Mouse (Mus musculus) MEL (cell line): ENCODE measurements around the gene Klf4. TPM values are rescaled to one million over a fixed set of nuclear protein-coding genes. Genes with fewer than 3 reads are reported as not detected.

ENCODE experiments used
- DNase-seq: peaks from one replicate; pipeline ENCODE4 v3.0.0; 2011; ENCODE audit warnings: low read depth, low spot score
- H3K27ac ChIP-seq: 2 replicates; pipeline ENCODE4 v1.5.1; 2012; ENCODE audit warnings: low read depth, mild to moderate bottlenecking, control low read depth, low read length, moderate library complexity; ENCODE audit not compliant: control insufficient read depth
- H3K27me3 ChIP-seq, 2 experiments: fragments of 150-350 bp in 1 of 2; sonication (generic) in 1 of 2; 2 replicates each; pipeline ENCODE4 v1.6.1; 2012; ENCODE audit warnings: low read length in 2 of 2, mild to moderate bottlenecking in 2 of 2, improper control_type of control experiment in 1 of 2, moderate library complexity in 1 of 2; ENCODE audit not compliant: insufficient read depth in 2 of 2, control insufficient read depth in 1 of 2
- H3K36me3 ChIP-seq, 2 experiments: 2 replicates each; pipeline ENCODE4 v1.6.1; 2012 to 2014; ENCODE audit warnings: low read length in 2 of 2, improper control_type of control experiment in 1 of 2, inconsistent platforms in 1 of 2, mild to moderate bottlenecking in 1 of 2; ENCODE audit not compliant: insufficient read depth in 2 of 2, control insufficient read depth in 1 of 2
- H3K4me1 ChIP-seq, 2 experiments: fragments of 150-350 bp in 1 of 2; sonication (generic) in 1 of 2; 2 replicates each; pipeline ENCODE4 v1.6.1; 2012; ENCODE audit warnings: low read length in 2 of 2, improper control_type of control experiment in 1 of 2, mild to moderate bottlenecking in 1 of 2; ENCODE audit not compliant: insufficient read depth in 2 of 2, control insufficient read depth in 1 of 2
- H3K4me3 ChIP-seq, 2 experiments: fragments of 150-350 bp in 1 of 2; sonication (generic) in 1 of 2; 2 replicates each; pipeline ENCODE4 v1.5.1; 2012; ENCODE audit warnings: low read depth in 2 of 2, low read length in 2 of 2, mild to moderate bottlenecking in 2 of 2, moderate library complexity in 2 of 2, control low read depth in 1 of 2, improper control_type of control experiment in 1 of 2; ENCODE audit not compliant: control insufficient read depth in 1 of 2, insufficient read depth in 1 of 2
- H3K79me2 ChIP-seq: 2 replicates; pipeline ENCODE4 v1.6.1; 2012; ENCODE audit warnings: mild to moderate bottlenecking, low read length, moderate library complexity; ENCODE audit not compliant: control insufficient read depth, poor library complexity, insufficient read depth
- H3K9ac ChIP-seq: 2 replicates; pipeline ENCODE4 v1.6.1; 2012; ENCODE audit warnings: low read depth, mild to moderate bottlenecking, control low read depth, low read length, moderate library complexity; ENCODE audit not compliant: control insufficient read depth, poor library complexity, severe bottlenecking
- H3K9me3 ChIP-seq: fragments of 150-350 bp; sonication (generic); replicated peaks from 2 replicates; pipeline ENCODE4 v1.6.1; 2012; ENCODE audit warnings: mild to moderate bottlenecking, low read length, improper control_type of control experiment, moderate library complexity; ENCODE audit not compliant: insufficient read depth
- BHLHE40 ChIP-seq: IDR thresholded peaks from 2 replicates; pipeline ENCODE4 v1.6.1; 2012; ENCODE audit warnings: low read depth, mild to moderate bottlenecking, inconsistent platforms, low read length, improper control_type of control experiment, borderline replicate concordance
- E2F4 ChIP-seq: IDR thresholded peaks from 2 replicates; pipeline ENCODE4 v1.6.1; 2011; ENCODE audit warnings: low read depth, low read length, improper control_type of control experiment, borderline replicate concordance
- EP300 ChIP-seq, 2 experiments: IDR thresholded peaks; 2 replicates each; pipeline ENCODE4 v1.6.1; 2011; ENCODE audit warnings: improper control_type of control experiment in 2 of 2, low read length in 2 of 2, low read depth in 1 of 2, mild to moderate bottlenecking in 1 of 2
- ETS1 ChIP-seq: IDR thresholded peaks from 2 replicates; pipeline ENCODE4 v1.6.1; 2012; ENCODE audit warnings: low read depth, mild to moderate bottlenecking, inconsistent platforms, low read length, improper control_type of control experiment, moderate library complexity
- KAT2A ChIP-seq: conservative IDR thresholded peaks from 2 replicates; pipeline ENCODE4 v1.6.1; 2012; ENCODE audit warnings: low read depth, low read length, improper control_type of control experiment, inconsistent platforms
- MAFK ChIP-seq: IDR thresholded peaks from 2 replicates; pipeline ENCODE4 v1.6.1; 2011; ENCODE audit warnings: low read depth, mild to moderate bottlenecking, low read length, improper control_type of control experiment, borderline replicate concordance
- MAX ChIP-seq: IDR thresholded peaks from 2 replicates; pipeline ENCODE4 v1.6.1; 2011; ENCODE audit warnings: low read length, improper control_type of control experiment
- MAZ ChIP-seq: IDR thresholded peaks from 2 replicates; pipeline ENCODE4 v1.6.1; 2012; ENCODE audit warnings: low read depth, mild to moderate bottlenecking, inconsistent platforms, low read length, improper control_type of control experiment
- MYC ChIP-seq: IDR thresholded peaks from 2 replicates; pipeline ENCODE4 v1.6.1; 2011; ENCODE audit warnings: low read depth, mild to moderate bottlenecking, low read length, improper control_type of control experiment, moderate library complexity
- NRF1 ChIP-seq: IDR thresholded peaks from 2 replicates; pipeline ENCODE4 v1.6.1; 2014; ENCODE audit warnings: low read depth, mild to moderate bottlenecking, inconsistent platforms, low read length, improper control_type of control experiment, moderate library complexity; ENCODE audit not compliant: poor library complexity, insufficient read depth, severe bottlenecking
- POLR2AphosphoS5 ChIP-seq: IDR thresholded peaks from 2 replicates; pipeline ENCODE4 v1.6.1; 2012; ENCODE audit warnings: low read depth, borderline replicate concordance, mild to moderate bottlenecking, inconsistent platforms, low read length, moderate library complexity, mixed read lengths
- TAL1 ChIP-seq: IDR thresholded peaks from 2 replicates; pipeline ENCODE4 v1.6.1; 2012; ENCODE audit warnings: mild to moderate bottlenecking, inconsistent platforms, low read length, moderate library complexity, mixed read lengths
- TBP ChIP-seq: IDR thresholded peaks from 2 replicates; pipeline ENCODE4 v1.8.0; 2011; ENCODE audit warnings: low read depth, low read length, improper control_type of control experiment
- TCF12 ChIP-seq: IDR thresholded peaks from 2 replicates; pipeline ENCODE4 v1.6.1; 2014; ENCODE audit warnings: low read depth, mild to moderate bottlenecking, inconsistent platforms, low read length, improper control_type of control experiment, moderate library complexity
- UBTF ChIP-seq: IDR thresholded peaks from 2 replicates; pipeline ENCODE4 v1.6.1; 2012; ENCODE audit warnings: low read depth, mild to moderate bottlenecking, inconsistent platforms, low read length, improper control_type of control experiment, moderate library complexity, borderline replicate concordance; ENCODE audit not compliant: insufficient read depth
- USF2 ChIP-seq, 2 experiments: IDR thresholded peaks; 2 replicates each; pipeline ENCODE4 v1.6.1; 2011 to 2012; ENCODE audit warnings: improper control_type of control experiment in 2 of 2, low read length in 2 of 2, borderline replicate concordance in 1 of 2, inconsistent platforms in 1 of 2, low read depth in 1 of 2, mild to moderate bottlenecking in 1 of 2; ENCODE audit not compliant: insufficient read depth in 1 of 2
- ZKSCAN1 ChIP-seq: IDR thresholded peaks from 2 replicates; pipeline ENCODE4 v1.6.1; 2012; ENCODE audit warnings: low read depth, mild to moderate bottlenecking, inconsistent platforms, low read length, improper control_type of control experiment, moderate library complexity
- polyA plus RNA-seq, 2 experiments: library from polyadenylated mRNA; stranded (reverse) in 1 of 2; unstranded in 1 of 2; fragments of >175 nt in 1 of 2; fragments of >200 nt in 1 of 2; gene quantifications; 2 replicates each; pipeline versions ENCODE4 v1.2.1 to v1.2.4; 2012; ENCODE audit warnings: low replicate concordance in 2 of 2, low read depth in 1 of 2; ENCODE audit not compliant: insufficient read length in 2 of 2, insufficient read depth in 1 of 2, missing spikeins in 1 of 2
- total RNA-seq: library from RNA; depleted of rRNA; stranded (reverse); fragments of 300-350 nt; gene quantifications from 2 replicates; pipeline ENCODE4 v1.2.3, GENCODE M21; 2012

The Klf4 gene
- total and polyA plus RNA-seq, 3 experiments = not detected

DNA sequence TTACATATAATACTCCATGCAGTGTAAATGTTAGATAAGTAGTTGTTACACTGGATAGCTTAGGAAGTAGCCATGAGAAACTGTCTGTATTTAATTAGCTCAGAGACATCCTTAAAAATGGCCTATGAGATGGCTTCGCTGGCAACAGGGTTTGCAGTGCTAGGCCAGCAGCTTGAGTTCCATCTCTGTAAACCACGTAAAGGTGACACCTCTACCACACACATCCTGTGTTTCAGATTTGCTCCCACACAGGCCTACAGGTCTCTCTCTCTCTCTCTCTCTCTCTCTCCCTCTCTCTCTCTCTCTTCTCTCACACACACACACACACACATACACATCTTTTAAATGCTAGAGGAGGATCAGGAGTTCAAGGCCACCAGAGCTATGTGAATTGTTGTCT lies 32.1 kb upstream of the Klf4 start:
- Histone ChIP-seq H3K4me3 (no peak overlapping the region), H3K27me3 (no peaks in the 10 kb centered on the region)

GRCm38 (mm10) chr4:55563050-55563449 lies 30.8 kb upstream of the Klf4 start:
- Histone ChIP-seq H3K4me1 (no peaks in the 10 kb centered on the region), H3K79me2 (no peaks in the 10 kb centered on the region), H3K36me3 (no peaks in the 10 kb centered on the region), H3K27ac (no peak overlapping the region), H3K27me3 (no peaks in the 10 kb centered on the region), H3K4me3 (no peak overlapping the region), H3K9ac (no peak overlapping the region), H3K9me3 (no peaks in the 10 kb centered on the region)
- no peak for TF ChIP-seq EP300 (IDR thresholded peaks at IDR 0.05; ENCODE audit: low read depth in 1 of 2, low read length in 2 of 2)
- no peak for TF ChIP-seq TBP
- DNase-seq = no peak

More for the DNA sequence above, 32.1 kb upstream of the Klf4 start:
- no peak overlapping the region for H3K9ac ChIP-seq
- no peaks in the 10 kb centered on the region for H3K4me1 ChIP-seq
- no peak for TF ChIP-seq NRF1
- TF ChIP-seq E2F4 = no peak
- no peak for TF ChIP-seq USF2 (IDR thresholded peaks at IDR 0.05; ENCODE audit: borderline replicate concordance in 1 of 2, insufficient read depth in 1 of 2, low read depth in 1 of 2, low read length in 2 of 2)
- TF ChIP-seq MAZ = no peak
- no peak for TF ChIP-seq MYC
- TF ChIP-seq TAL1 = no peak
- TF ChIP-seq KAT2A = no peak
- TF ChIP-seq ZKSCAN1 = no peak
- no peak for TF ChIP-seq MAFK
- no peak for TF ChIP-seq TCF12
- TF ChIP-seq POLR2AphosphoS5 = no peak
- no peak for TF ChIP-seq UBTF
- no peak for TF ChIP-seq ETS1
- no peak for TF ChIP-seq MAX
- TF ChIP-seq BHLHE40 = no peak
- no peak for TF ChIP-seq EP300 (IDR thresholded peaks at IDR 0.05; ENCODE audit: low read depth in 1 of 2, low read length in 2 of 2)
- no peaks in the 10 kb centered on the region for H3K79me2 ChIP-seq
- H3K9me3 ChIP-seq = no peaks in the 10 kb centered on the region
- no peak overlapping the region for H3K27ac ChIP-seq
- no peaks in the 10 kb centered on the region for H3K36me3 ChIP-seq
- no peak for DNase-seq
